Mouse (Mus musculus): ENCODE results near the gene Asna1. TPM values are rescaled to one million over a fixed set of nuclear protein-coding genes. Genes with fewer than 3 reads are reported as not detected.

Asna1 gene
- polyA plus RNA-seq, 1 experiment from 2014 or later, result 83.1 TPM

- WGBS, result under 1% methylated on average over 48 of the region's 53 CpGs
- no peak within 1 kb of the TSS; the same call in 1 of the 2 replicates for H3K27ac ChIP-seq (ENCODE audit: low read length)
- DNase-seq (ENCODE audit: low spot score), result peak; percentile 94
Measured at GRCm38 (mm10) chr8:85059879-85060616, 35.0 kb upstream of the Asna1 start, which contains the start of gene Fbxw9. TSS of gene Fbxw9 (plus strand) at chr8:85060055.

GRCm38 (mm10) chr8:85057367-85057766 lies 32.3 kb upstream of the Asna1 start:
- no peak overlapping the region for H3K9ac ChIP-seq (replicated peaks; ENCODE audit: low read depth)
- H3K4me1 ChIP-seq (ENCODE audit: insufficient read depth, low read depth, low read length), result no peaks in the 10 kb centered on the region
- no peak overlapping the region for H3K27ac ChIP-seq (ENCODE audit: low read length)
- no peak overlapping the region for H3K4me3 ChIP-seq (ENCODE audit: low read depth, low read length)
- H3K27me3 ChIP-seq (replicated peaks; ENCODE audit: insufficient read depth, low read length), result no peaks in the 10 kb centered on the region
- H3K36me3 ChIP-seq (ENCODE audit: insufficient read depth, low read length), result peaks cover 26% of the 10 kb centered on the region
- WGBS, result 79% methylated on average over 7 of the region's 7 CpGs
- no peak for ATAC-seq
- H3K4me2 ChIP-seq (replicated peaks; ENCODE audit: low read depth, low read length), result no peak overlapping the region
- no peaks in the 10 kb centered on the region for H3K9me3 ChIP-seq (ENCODE audit: low read length)
- no peak for DNase-seq (ENCODE audit: low spot score)
- TF ChIP-seq EP300 (IDR thresholded peaks at IDR 0.05) (no peak), CTCF (IDR thresholded peaks at IDR 0.05) (no peak)

More at GRCm38 (mm10) chr8:85059879-85060616, 35.0 kb upstream of the Asna1 start, which contains the start of gene Fbxw9:
- H3K9me3 ChIP-seq (ENCODE audit: low read length), result no peaks in the 10 kb centered on the region
- peaks cover 6% of the 10 kb centered on the region; the same call in 1 of the 2 replicates for H3K36me3 ChIP-seq (ENCODE audit: insufficient read depth, low read length)
- peak within 1 kb of the TSS; percentile 76 for H3K4me3 ChIP-seq (ENCODE audit: low read depth, low read length)
- H3K9ac ChIP-seq (replicated peaks; ENCODE audit: low read depth), result peak within 1 kb of the TSS; percentile 53
- H3K27me3 ChIP-seq (replicated peaks; ENCODE audit: insufficient read depth, low read length), result no peaks in the 10 kb centered on the region
- peak; percentile 95 for ATAC-seq
- TF ChIP-seq CTCF (IDR thresholded peaks at IDR 0.05) (no peak), EP300 (IDR thresholded peaks at IDR 0.05) (no peak)
- H3K4me2 ChIP-seq (replicated peaks; ENCODE audit: low read depth, low read length), result peak within 1 kb of the TSS; percentile 97
- H3K4me1 ChIP-seq (ENCODE audit: insufficient read depth, low read depth, low read length), result no peaks in the 10 kb centered on the region

- Histone ChIP-seq H3K4me3 (ENCODE audit: low read depth, low read length) (no peak overlapping the region), H3K27ac (ENCODE audit: low read length) (no peak overlapping the region), H3K9me3 (ENCODE audit: low read length) (no peaks in the 10 kb centered on the region), H3K27me3 (replicated peaks; ENCODE audit: insufficient read depth, low read length) (no peaks in the 10 kb centered on the region), H3K9ac (replicated peaks; ENCODE audit: low read depth) (no peak overlapping the region), H3K4me2 (replicated peaks; ENCODE audit: low read depth, low read length) (no peak overlapping the region), H3K36me3 (ENCODE audit: insufficient read depth, low read length) (peaks cover 27% of the 10 kb centered on the region), H3K4me1 (ENCODE audit: insufficient read depth, low read depth, low read length) (no peaks in the 10 kb centered on the region)
- ATAC-seq (no peak), DNase-seq (ENCODE audit: low spot score) (no peak)
- 95% methylated on average over 6 of the region's 6 CpGs for WGBS
- TF ChIP-seq CTCF (IDR thresholded peaks at IDR 0.05) (no peak), EP300 (IDR thresholded peaks at IDR 0.05) (no peak)
Measured at GRCm38 (mm10) chr8:85043619-85044018, 18.5 kb upstream of the Asna1 start.

- H3K4me1 ChIP-seq (ENCODE audit: insufficient read depth, low read depth, low read length), result peaks cover 3% of the 10 kb centered on the region
- peak overlapping the region; percentile 96 for H3K4me2 ChIP-seq (replicated peaks; ENCODE audit: low read depth, low read length)
- no peak for TF ChIP-seq CTCF (IDR thresholded peaks at IDR 0.05)
- no peak for TF ChIP-seq EP300 (IDR thresholded peaks at IDR 0.05)
- H3K27ac ChIP-seq (ENCODE audit: low read length), result peak overlapping the region; percentile 94
- ATAC-seq, result no peak
- 0 out of 2 replicates have a peak, but pooled peaks cover 2% of the 10 kb centered on the region for H3K36me3 ChIP-seq (ENCODE audit: insufficient read depth, low read length)
- H3K4me3 ChIP-seq (ENCODE audit: low read depth, low read length), result peak overlapping the region; percentile 81
- H3K9ac ChIP-seq (replicated peaks; ENCODE audit: low read depth), result peak overlapping the region; percentile 76
- under 1% methylated on average over 39 of the region's 57 CpGs for WGBS
- no peaks in the 10 kb centered on the region for H3K9me3 ChIP-seq (ENCODE audit: low read length)
- no peaks in the 10 kb centered on the region for H3K27me3 ChIP-seq (replicated peaks; ENCODE audit: insufficient read depth, low read length)
- DNase-seq (ENCODE audit: low spot score), result peak; percentile 51
Measured at GRCm38 (mm10) chr8:85037681-85038531, 12.8 kb upstream of the Asna1 start.

GRCm38 (mm10) chr8:85037366-85037680 lies 12.2 kb upstream of the Asna1 start:
- H3K4me2 ChIP-seq (replicated peaks; ENCODE audit: low read depth, low read length), result peak overlapping the region; percentile 96
- WGBS, result 2% methylated on average over 14 of the region's 14 CpGs
- no peak for TF ChIP-seq EP300 (IDR thresholded peaks at IDR 0.05)
- TF ChIP-seq CTCF (IDR thresholded peaks at IDR 0.05), result no peak
- H3K4me3 ChIP-seq (ENCODE audit: low read depth, low read length), result peak overlapping the region; percentile 81
- H3K27ac ChIP-seq (ENCODE audit: low read length), result peak overlapping the region; percentile 94
- no peaks in the 10 kb centered on the region for H3K27me3 ChIP-seq (replicated peaks; ENCODE audit: insufficient read depth, low read length)
- DNase-seq (ENCODE audit: low spot score) (no peak), ATAC-seq (peak; percentile 23)
- no peaks in the 10 kb centered on the region for H3K36me3 ChIP-seq (ENCODE audit: insufficient read depth, low read length)
- H3K9me3 ChIP-seq (ENCODE audit: low read length), result no peaks in the 10 kb centered on the region
- peak overlapping the region; percentile 76 for H3K9ac ChIP-seq (replicated peaks; ENCODE audit: low read depth)
- peaks cover 3% of the 10 kb centered on the region for H3K4me1 ChIP-seq (ENCODE audit: insufficient read depth, low read depth, low read length)

GRCm38 (mm10) chr8:85036718-85037365 lies 11.8 kb upstream of the Asna1 start, which contains the start of gene Tnpo2:
TSS of gene Tnpo2 (plus strand) at chr8:85036915.
- Histone ChIP-seq H3K36me3 (ENCODE audit: insufficient read depth, low read length) (no peaks in the 10 kb centered on the region; the same call in 1 of the 2 replicates), H3K4me1 (ENCODE audit: insufficient read depth, low read depth, low read length) (peaks cover 3% of the 10 kb centered on the region), H3K9ac (replicated peaks; ENCODE audit: low read depth) (peak within 1 kb of the TSS; percentile 76), H3K4me3 (ENCODE audit: low read depth, low read length) (peak within 1 kb of the TSS; percentile 81), H3K4me2 (replicated peaks; ENCODE audit: low read depth, low read length) (peak within 1 kb of the TSS; percentile 96), H3K9me3 (ENCODE audit: low read length) (no peaks in the 10 kb centered on the region), H3K27ac (ENCODE audit: low read length) (peak within 1 kb of the TSS; percentile 94), H3K27me3 (replicated peaks; ENCODE audit: insufficient read depth, low read length) (no peaks in the 10 kb centered on the region)
- WGBS, result under 1% methylated on average over 59 of the region's 59 CpGs
- TF ChIP-seq EP300 (IDR thresholded peaks at IDR 0.05) (peak; percentile 71), CTCF (IDR thresholded peaks at IDR 0.05) (no peak)
- DNase-seq (ENCODE audit: low spot score), result peak; percentile 99
- ATAC-seq, result peak; percentile 94
